Mouse (Mus musculus): ENCODE data around the gene Retreg1.

Retreg1 gene

DNA sequence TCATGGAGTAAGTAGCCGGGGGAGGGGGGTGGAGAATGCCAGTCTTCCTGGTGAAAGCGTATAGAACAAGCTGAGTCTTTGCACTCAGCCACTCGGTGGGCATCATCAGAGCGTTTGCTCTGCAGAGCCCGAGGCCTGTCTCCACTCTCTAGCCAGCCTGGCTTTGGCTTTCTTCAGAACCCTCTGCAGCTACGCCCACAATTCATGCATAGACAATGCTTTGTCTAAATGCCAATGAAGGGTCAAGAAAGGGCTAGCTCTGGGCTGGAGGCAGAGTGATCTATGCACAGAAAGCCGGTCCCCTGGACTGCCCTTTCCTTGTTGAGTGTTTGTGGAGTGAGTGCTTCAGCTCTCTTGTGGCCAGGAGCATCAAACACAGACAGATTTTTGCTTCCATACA, 34.8 kb downstream of the Retreg1 start:
- no peak for DNase-seq (ENCODE audit: extremely low read depth, insufficient read length, low spot score)

DNA sequence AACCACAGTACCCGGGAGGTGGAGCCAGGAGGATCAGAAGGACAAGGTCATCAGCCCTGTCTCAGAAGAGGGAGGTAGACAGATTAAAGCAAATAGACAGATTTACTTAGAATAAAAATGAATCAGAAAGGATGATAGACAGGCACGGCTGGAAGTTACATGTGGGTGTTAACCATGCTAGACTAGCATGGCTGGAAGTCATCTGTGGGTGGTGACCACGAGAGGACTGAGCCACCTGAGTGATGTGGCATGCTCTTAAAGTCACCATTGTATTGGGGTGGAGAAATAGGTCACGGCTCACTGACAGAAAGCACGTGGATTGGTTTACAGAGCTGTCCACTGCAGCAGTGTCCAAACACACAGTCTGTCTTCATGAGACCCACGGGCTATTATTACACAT, 36.2 kb downstream of the Retreg1 start:
- no peak for DNase-seq (ENCODE audit: extremely low read depth, insufficient read length, low spot score)

DNA sequence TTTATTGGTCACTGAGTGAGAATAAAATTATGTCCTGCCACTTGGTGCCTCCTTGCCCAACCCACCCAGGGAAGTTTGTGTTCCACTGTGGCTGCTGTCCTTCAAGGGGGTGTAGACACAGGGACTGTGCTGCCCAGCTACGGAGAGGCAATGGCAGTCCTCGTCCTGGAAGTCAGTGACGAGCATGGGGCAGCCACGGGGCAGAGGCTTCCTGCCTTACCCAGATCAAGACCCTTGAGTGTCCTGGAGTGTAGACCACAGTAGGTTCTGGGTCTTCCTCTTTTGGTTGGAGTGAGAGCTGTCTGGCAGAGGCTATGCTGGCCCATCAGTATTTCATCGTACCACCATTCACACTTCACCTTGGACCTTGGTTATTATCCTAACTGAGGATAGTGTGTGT, 37.2 kb downstream of the Retreg1 start:
- DNase-seq (ENCODE audit: extremely low read depth, insufficient read length, low spot score) = no peak

DNA sequence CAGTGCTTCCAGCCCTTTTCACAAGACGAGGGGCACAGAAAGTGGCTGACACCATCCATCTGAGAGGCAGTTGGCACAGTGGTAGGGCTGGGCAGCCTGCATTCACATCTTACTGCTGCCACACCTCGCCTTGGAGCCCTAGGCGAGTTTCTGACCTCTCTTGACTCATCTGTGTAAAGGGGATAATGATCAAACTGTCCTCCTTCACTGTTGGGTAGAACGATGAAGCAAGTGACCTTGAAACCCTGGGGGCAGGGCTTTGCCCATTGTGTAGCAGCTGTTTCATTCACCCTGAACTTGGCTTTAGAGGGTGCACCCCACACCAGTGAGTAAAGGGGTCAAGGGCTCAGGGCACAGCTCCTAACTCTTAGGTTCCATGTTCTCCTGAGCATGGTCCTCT, 39.0 kb downstream of the Retreg1 start:
- DNase-seq (ENCODE audit: extremely low read depth, insufficient read length, low spot score) = no peak

DNA sequence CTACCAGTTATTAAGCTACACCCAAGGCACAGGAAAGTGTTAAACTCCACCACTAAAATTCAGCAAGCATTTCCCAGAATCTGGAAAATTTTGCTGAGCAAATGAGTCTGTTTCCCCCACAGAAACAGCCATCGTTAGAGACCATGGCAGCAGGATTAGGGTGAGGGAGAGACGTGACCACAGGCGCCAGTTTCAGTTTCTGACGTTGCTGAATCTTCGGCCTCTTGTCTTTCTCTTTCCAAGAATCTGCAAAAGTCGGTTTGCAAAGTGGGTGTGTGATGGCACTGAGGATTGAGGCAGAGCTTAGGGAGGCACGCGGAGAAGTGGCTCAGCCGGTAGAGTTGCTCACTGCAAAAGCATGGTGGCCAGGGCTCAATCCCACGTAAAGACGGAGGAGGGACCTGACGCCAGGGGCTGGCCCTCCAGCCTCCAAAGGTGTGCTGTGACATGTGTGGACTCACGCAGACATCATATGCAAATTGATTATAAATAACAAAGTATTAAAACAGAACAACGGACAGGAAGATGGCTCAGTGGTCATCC, 41.5 kb downstream of the Retreg1 start:
- no peak for DNase-seq (ENCODE audit: extremely low read depth, insufficient read length, low spot score)

DNA sequence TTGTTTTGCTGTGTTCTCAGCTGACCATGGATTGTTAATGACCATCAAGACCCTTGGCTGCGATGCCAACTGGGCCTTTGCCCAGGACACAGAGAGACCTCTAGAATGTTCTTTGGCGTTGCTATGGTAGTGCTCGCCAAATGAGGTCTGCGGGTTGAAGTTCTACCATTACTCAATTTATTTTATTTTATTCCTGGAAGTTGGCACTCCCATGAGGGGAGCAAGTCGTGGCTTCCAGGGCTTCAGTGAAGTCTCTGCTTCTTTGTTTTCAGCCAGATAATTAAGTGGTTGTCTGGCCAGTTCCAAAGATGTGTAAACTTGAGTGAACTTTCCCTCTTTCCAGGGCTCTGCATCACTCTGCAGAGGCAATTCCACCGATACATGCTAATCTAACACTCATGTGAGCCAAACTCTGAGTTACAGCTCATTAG, 43.6 kb downstream of the Retreg1 start:
- DNase-seq (ENCODE audit: extremely low read depth, insufficient read length, low spot score) = no peak

DNA sequence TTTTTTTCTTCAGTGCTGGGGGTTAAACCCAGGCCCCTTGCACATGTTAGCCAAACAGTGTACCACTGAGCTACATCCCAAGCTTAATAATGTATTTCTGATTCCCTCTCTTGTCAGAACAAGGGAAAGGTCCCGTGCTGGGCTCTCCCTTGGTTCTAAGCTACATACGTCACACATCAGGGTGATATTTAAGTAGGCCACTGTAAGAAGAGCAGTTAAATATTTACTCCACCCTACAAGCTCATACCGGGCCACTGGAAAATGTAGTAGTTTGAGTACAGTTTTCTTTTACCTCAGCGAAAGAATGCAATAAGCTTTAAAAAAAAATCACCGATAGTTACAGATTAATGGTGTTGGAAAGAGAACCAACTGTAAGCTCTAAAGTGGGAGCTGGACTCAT, 46.9 kb downstream of the Retreg1 start:
- no peak for DNase-seq (ENCODE audit: extremely low read depth, insufficient read length, low spot score)

DNA sequence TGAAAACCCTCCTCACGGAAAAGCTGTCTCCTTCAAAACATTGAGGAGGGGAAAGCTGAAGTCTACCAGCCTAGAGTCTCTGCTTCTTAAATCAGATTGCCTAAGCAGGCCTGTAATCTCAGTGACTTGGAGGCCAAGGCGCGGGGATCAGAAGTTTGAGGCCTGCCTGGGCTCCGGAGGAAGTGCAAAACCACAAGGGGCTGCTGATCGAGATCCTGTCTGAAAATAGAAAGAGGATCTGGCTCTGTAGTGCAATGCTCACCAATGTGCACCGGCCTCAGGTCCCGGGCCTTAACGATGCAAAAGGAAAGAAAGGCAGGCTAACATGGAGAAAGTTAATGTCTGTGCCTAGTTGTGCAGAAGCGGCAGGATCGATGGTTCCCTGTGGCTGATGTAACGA, 48.6 kb downstream of the Retreg1 start:
- DNase-seq (ENCODE audit: extremely low read depth, insufficient read length, low spot score) = no peak

DNA sequence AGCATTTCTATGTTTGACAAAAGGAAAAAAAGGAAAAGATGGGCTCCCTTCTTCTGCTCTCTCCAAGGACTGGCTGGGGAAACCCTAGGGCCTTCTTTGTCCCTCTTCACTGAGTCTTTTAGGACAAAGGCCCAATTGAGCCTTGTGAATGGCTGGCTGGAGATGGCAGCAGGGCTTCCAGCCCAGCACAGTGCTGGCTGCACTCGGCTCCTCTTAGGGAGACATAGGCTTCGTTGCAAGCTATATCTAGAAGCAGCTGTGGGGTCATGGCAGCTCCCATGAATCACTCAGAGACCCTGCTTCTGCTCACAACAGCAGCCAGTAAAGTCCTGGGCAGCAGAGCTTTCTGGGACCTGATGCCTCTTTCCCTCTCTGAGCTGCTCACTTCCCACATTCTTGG, 50.3 kb downstream of the Retreg1 start:
- no peak for DNase-seq (ENCODE audit: extremely low read depth, insufficient read length, low spot score)

DNA sequence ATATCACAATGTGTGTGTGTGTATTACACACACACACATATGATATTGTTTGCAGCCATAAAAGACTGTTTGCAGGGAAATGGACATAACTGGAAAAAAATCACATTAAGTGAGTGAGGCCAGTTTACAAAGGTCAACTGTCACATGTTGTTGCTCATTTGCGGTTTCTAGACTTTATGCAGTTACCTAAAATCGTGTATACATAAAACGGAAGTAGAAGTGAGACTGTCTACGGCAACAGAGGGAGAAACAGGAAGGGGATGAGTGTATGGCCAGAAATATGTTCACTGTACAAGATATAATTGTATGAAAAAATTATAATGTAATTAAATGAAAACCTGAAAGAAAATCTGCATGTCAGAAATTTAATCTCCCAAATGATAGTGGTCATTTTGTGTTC, 53.8 kb downstream of the Retreg1 start:
- no peak for DNase-seq (ENCODE audit: extremely low read depth, insufficient read length, low spot score)

DNA sequence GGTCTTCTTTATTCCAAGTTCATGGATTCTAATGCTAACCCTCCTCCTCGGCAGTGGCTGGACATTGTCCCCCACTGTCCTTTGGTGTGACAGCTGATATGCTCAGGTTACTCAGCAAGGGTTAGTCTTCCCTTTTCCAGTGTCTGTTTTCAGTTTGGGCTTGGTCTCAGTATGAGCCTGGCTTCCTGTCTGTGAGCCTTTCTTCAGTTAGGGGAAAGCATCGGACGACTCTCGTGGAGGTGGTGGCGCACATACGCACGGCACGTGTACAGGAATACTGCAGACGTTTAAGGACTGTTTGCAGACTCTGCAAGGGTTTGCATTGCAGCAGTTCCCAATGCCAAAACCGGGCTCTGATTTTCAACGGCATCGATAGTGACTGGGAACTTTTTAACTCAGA, 54.6 kb downstream of the Retreg1 start:
- DNase-seq (ENCODE audit: extremely low read depth, insufficient read length, low spot score) = no peak

DNA sequence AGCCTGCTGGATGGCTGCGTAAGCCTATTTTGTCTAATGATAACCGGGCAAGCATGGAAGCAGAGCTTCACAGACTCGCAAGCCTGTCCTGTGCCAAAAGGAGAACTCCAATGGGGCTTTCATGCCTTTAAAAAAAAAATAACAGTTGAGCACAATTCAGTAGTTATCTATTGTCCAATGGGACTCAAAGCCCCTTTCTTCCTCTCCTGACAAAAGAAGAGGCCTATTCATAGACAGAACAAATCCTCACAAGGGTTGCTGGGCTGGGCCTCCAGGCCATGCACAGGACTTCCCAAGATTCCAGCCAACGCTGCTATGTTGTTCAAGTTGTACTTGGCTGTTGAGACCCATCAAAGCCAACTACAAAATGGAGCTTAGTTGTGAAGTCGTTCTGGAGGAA, 56.0 kb downstream of the Retreg1 start:
- no peak for DNase-seq (ENCODE audit: extremely low read depth, insufficient read length, low spot score)

DNA sequence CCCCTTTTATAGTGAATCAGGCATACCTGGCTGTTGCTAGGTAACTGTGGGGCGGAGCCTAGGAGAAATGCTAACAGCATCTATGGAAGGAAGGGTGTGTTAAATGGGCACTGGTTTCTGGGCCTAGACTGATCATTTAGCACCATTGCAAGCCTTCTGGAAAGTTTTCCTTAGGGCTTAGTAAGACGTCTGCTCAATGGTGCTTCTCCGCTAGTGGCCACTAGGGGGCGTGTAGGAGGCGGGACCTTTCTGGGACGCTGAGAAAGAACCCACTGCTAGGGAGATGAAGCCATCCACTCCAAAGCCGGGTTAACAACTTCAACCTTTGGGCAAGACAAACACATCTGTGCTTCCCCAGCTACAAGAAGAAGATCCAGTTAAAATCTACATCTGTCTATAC, 57.6 kb downstream of the Retreg1 start:
- peak; percentile 49 for DNase-seq (ENCODE audit: extremely low read depth, insufficient read length, low spot score)

DNA sequence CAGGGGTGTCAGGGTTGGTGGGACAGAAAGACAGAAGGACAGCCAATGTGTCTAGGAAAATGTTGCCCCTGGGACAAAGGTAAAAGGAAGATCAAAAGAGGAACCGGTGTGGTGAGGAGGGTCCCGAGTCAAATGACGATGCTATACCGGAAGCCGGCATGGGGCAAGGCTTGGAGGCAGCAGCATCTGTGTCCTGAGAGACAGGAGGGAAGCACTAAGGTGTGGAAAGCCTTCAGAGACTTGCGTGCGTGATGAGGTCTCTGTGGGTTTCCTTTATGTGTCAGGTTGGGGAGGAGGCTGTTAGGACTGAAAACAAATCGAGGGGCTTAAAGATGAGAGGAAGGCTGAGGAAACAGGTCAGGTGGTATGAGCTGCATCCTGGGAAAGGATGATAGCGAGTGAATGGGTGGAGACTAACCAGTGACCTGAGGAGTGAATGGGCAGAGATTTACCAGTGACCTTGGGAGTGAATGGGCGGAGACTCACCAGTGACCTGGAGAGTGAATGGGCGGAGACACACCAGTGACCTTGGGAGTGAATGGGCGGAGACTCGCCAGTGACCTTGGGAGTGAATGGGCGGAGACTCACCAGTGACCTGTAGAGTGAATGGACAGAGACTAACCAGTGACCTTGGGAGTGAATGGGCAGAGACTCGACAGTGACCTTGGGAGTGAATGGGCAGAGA, 60.1 kb downstream of the Retreg1 start:
- DNase-seq (ENCODE audit: extremely low read depth, insufficient read length, low spot score) = no peak

DNA sequence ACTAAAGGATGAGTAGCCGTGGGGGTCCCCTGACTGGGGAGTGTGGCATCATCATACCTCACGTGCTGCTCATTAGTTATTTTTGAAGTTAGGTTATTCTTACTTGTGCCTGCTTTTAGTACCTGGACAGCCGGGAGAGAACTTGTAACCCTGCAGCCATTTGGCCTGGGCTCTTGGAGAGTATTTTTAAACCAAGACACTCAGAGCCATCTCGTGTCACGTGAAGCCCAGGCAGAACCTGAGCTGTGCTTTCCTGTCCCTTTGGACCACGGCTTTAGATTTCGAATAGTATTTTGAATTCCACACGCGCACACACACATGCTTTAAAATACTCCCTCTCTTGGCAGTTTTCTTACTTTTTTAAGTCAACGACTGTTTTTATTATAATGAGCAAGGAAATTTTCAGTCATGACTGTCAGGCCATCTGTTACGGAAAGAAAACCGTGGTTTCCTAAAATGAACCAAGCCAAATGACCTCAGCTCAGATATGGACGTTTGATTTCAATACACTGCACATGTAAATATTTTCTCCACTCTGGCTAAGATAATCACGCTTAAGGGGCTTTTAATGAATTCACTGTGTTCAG, 61.5 kb downstream of the Retreg1 start:
- DNase-seq (ENCODE audit: extremely low read depth, insufficient read length, low spot score) = no peak

DNA sequence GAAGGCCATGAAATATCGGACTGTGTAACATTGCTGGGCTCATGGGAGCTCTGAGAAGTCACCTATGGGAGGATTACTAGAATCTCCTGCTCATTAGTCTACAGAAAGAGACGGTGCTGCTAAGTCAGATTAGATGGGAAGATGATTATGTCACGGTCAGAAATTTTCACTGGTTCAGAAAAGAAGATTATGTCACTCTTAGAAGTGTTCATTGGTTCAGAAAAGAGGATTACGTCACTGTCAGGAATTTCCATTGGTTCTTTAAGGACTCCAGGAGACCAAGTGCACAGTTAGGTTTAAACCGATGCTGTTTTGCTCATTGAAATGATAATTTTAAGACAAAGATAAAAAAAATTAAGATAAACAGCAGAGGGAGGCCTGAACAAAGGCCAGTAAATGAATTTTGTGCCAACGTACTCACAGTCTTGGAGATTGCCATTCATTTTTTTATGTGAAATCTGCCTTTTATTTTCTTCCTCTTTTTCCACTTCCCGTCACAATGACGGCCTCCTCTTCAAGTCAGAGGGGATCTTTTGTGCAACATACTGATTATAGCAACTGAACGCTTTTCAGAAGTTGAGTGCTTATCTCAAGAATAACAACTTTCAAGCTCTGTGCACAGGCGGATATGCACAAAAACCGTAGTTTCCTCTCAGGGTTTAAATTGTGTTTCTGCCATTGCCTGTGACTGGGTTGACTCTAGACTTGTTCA, 67.0 kb downstream of the Retreg1 start:
- DNase-seq (ENCODE audit: extremely low read depth, insufficient read length, low spot score) = no peak

DNA sequence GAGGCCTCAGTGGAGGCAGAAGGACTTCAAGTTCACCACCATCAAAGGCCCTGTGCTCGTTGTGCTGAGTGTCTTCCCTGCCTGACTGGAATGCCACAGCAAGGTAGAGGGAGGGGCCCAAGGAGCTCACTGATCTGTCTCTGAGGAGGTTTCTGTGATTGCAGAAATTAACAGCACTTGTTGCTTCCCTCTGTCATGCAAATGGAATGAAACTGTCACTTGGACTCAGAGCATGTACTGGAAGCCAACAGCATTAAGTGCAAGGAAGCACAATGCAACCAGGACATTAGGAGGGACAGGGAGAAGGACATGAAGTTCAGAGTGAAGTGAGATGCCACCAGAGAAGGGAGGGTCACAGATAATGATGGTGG, 67.5 kb downstream of the Retreg1 start:
- no peak for DNase-seq (ENCODE audit: extremely low read depth, insufficient read length, low spot score)

DNA sequence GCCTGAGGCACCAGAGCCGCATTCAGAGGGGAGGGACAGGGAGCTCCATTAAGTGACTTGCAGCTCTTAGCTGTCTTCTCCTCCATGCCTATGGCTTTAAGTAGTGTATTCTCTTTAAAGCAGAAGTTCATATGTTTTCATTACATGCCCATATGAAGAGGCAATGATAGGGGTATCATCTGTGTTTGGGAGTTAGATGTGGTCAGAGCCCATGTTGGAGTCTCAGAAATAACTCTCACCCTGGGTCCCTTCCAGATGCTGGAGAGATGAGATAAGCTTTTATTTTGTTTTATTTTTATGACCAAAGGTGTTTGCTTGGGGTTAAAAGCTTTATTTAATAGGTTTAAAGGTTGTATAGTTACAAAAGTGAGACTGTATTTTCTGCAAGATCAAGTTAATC, 67.9 kb downstream of the Retreg1 start:
- no peak for DNase-seq (ENCODE audit: extremely low read depth, insufficient read length, low spot score)

DNA sequence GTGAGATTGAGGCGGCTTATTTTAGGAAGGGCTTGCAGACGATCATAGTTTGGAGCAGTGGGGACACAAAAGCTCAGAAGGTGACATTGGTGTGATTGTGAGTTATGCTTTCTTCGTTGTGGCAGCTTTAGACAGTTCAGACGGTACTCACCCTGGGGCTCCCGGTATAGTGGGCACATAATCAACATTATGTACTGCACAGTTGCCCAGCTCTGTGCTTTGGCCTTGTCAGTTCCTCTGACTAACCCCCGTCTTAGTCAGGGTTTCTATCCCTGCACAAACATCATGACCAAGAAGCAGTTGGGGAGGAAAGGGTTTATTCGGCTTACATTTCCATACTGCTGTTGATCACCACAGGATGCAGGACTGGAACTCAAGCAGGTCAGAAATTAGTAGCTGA, 69.9 kb downstream of the Retreg1 start:
- DNase-seq (ENCODE audit: extremely low read depth, insufficient read length, low spot score) = no peak

DNA sequence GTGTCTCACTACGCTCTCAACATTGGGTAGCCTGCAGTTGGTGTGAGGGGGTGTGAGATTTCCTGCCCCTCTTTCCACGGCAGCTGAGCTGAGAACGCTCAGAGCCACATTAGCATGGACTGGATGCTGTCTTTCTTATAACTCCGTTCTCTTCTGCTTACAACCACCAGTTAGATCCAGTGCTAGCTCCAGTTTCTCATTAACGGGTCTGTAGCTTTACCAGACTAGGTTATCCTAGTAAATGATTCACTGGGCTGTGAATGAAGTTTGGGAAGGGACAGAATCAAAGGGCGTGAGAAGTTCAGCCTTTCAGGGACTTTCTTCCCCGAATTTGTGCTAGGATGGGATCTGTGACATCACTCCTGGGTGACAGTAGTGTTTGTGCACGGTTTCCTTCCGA, 70.7 kb downstream of the Retreg1 start:
- DNase-seq (ENCODE audit: extremely low read depth, insufficient read length, low spot score) = no peak

DNA sequence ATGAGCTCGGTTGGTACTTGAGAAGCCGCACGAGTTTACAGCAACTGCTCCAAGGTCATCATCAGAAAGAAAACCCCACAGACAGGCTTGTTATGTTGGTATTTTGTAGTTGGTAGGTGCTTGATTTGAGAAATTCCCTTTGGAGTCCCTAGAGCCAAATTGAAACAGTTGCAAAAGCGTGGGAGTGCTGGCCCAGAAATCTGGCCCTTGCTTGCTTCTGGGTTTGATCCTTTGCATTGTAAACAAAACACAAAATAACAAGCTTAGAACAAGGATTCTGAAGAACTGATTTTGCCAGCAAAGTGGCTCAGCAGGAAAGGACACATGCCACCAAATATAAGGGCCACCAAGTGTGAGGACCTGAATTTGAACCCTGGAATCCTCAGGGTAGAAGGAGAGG, 71.2 kb downstream of the Retreg1 start:
- no peak for DNase-seq (ENCODE audit: extremely low read depth, insufficient read length, low spot score)

DNA sequence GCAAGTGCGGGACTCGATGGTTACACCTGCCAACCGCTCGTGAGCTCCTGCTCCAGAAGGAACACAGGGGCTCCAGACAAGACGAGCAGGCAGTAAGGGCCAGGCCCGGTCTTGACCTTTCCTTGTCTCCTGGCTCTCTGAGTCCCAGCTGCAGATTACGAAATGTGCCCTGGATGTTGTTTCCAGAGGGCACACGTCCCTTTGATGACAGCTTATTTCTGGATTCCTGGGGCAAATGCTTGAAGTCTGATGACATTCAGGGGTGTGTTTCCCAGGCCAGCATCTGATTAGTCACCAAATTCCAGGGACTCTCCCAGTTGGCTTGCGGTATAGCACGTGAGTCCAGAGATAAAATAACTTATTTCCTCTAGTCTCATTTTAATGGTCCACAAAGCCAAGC, 72.0 kb downstream of the Retreg1 start:
- DNase-seq (ENCODE audit: extremely low read depth, insufficient read length, low spot score) = peak; percentile 77
